Mouse (Mus musculus) embryonic fibroblast, embryonic 13.5 days (primary cell): ENCODE measurements at regions not wholly inside any gene's neighbourhood (a gene's known extent, or its start where the extent isn't known, plus 50 kb on each side); places are given as distances from the start of the nearest gene placed in this dataset.

Experiments used
- CTCF ChIP-seq: IDR thresholded peaks from 2 replicates; pipeline ENCODE4 v1.5.1; 2011; ENCODE audit warnings: mild to moderate bottlenecking, control low read depth, low read length, moderate library complexity, borderline replicate concordance; ENCODE audit not compliant: insufficient read depth
- POLR2A ChIP-seq: IDR thresholded peaks from 2 replicates; pipeline ENCODE4 v1.6.1; 2011; ENCODE audit warnings: low read depth, mild to moderate bottlenecking, control low read depth, low read length, moderate library complexity

- no peak for TF ChIP-seq POLR2A
- no peak for TF ChIP-seq CTCF
Measured at GRCm38 (mm10) chr10:8983347-8983746, 97.5 kb upstream of the Sash1 start.
